Mouse (Mus musculus): ENCODE results near the gene Rftn2. TPM values are rescaled to one million over a fixed set of nuclear protein-coding genes. Genes with fewer than 3 reads are reported as not detected.

Gene Rftn2
- polyA plus RNA-seq, 1 experiment from 2014 or later: 38.2 TPM

- peaks cover 28% of the 10 kb centered on the region for H3K36me3 ChIP-seq
- no peak overlapping the region for H3K4me2 ChIP-seq
- H3K4me3 ChIP-seq (replicated peaks): no peak overlapping the region
- peak overlapping the region; percentile 71; the same call in 1 of the 2 replicates for H3K27ac ChIP-seq
- no peaks in the 10 kb centered on the region for H3K27me3 ChIP-seq
- WGBS: 78% methylated on average over 8 of the region's 8 CpGs
- H3K9ac ChIP-seq (replicated peaks): no peak overlapping the region
- H3K4me1 ChIP-seq (replicated peaks): peaks cover 23% of the 10 kb centered on the region
- no peaks in the 10 kb centered on the region for H3K9me3 ChIP-seq
- no peak for ATAC-seq (ENCODE audit: insufficient number of reproducible peaks, insufficient read depth, low FRiP score, low TSS enrichment, low read depth)
These were observed 15.5 kb downstream of the Rftn2 start for GRCm38 (mm10) chr1:55211081-55211480.

GRCm38 (mm10) chr1:55210202-55210965 lies 16.2 kb downstream of the Rftn2 start:
- H3K36me3 ChIP-seq: peaks cover 32% of the 10 kb centered on the region
- H3K4me1 ChIP-seq (replicated peaks): peaks cover 17% of the 10 kb centered on the region
- peak overlapping the region; percentile 4; the same call in 1 of the 2 replicates for H3K4me2 ChIP-seq
- ATAC-seq (ENCODE audit: insufficient number of reproducible peaks, insufficient read depth, low FRiP score, low TSS enrichment, low read depth): peak; percentile 80
- H3K4me3 ChIP-seq (replicated peaks): no peak overlapping the region
- H3K27ac ChIP-seq: peak overlapping the region; percentile 71; the same call in 1 of the 2 replicates
- H3K9me3 ChIP-seq: no peaks in the 10 kb centered on the region
- WGBS: 23% methylated on average over 12 of the region's 12 CpGs
- H3K9ac ChIP-seq (replicated peaks): no peak overlapping the region
- H3K27me3 ChIP-seq: no peaks in the 10 kb centered on the region

GRCm38 (mm10) chr1:55208500-55209140 lies 18.0 kb downstream of the Rftn2 start:
- no peaks in the 10 kb centered on the region for H3K9me3 ChIP-seq
- H3K9ac ChIP-seq (replicated peaks): no peak overlapping the region
- no peak for ATAC-seq (ENCODE audit: insufficient number of reproducible peaks, insufficient read depth, low FRiP score, low TSS enrichment, low read depth)
- H3K27ac ChIP-seq: no peak overlapping the region
- H3K27me3 ChIP-seq: no peaks in the 10 kb centered on the region
- H3K4me2 ChIP-seq: no peak overlapping the region
- H3K4me1 ChIP-seq (replicated peaks): peaks cover 14% of the 10 kb centered on the region
- H3K4me3 ChIP-seq (replicated peaks): no peak overlapping the region
- H3K36me3 ChIP-seq: peaks cover 46% of the 10 kb centered on the region
- 79% methylated on average over 5 of the region's 5 CpGs for WGBS

GRCm38 (mm10) chr1:55207561-55207960 lies 19.0 kb downstream of the Rftn2 start:
- ATAC-seq (ENCODE audit: insufficient number of reproducible peaks, insufficient read depth, low FRiP score, low TSS enrichment, low read depth): no peak
- 91% methylated on average over 6 of the region's 6 CpGs for WGBS
- Histone ChIP-seq H3K4me3 (replicated peaks) (no peak overlapping the region), H3K4me1 (replicated peaks) (peaks cover 14% of the 10 kb centered on the region), H3K36me3 (peaks cover 47% of the 10 kb centered on the region), H3K9ac (replicated peaks) (no peak overlapping the region), H3K9me3 (no peaks in the 10 kb centered on the region), H3K4me2 (no peak overlapping the region), H3K27me3 (no peaks in the 10 kb centered on the region), H3K27ac (no peak overlapping the region)

- Histone ChIP-seq H3K4me1 (replicated peaks) (peaks cover 16% of the 10 kb centered on the region), H3K9me3 (no peaks in the 10 kb centered on the region), H3K36me3 (peaks cover 60% of the 10 kb centered on the region), H3K9ac (replicated peaks) (no peak overlapping the region), H3K27me3 (no peaks in the 10 kb centered on the region), H3K4me2 (no peak overlapping the region), H3K27ac (no peak overlapping the region), H3K4me3 (replicated peaks) (no peak overlapping the region)
- WGBS: 71% methylated on average over 5 of the region's 5 CpGs
- ATAC-seq (ENCODE audit: insufficient number of reproducible peaks, insufficient read depth, low FRiP score, low TSS enrichment, low read depth): no peak
These were observed 20.7 kb downstream of the Rftn2 start for GRCm38 (mm10) chr1:55205808-55206327.

GRCm38 (mm10) chr1:55201850-55202752 lies 24.5 kb downstream of the Rftn2 start:
- H3K36me3 ChIP-seq: peaks cover 62% of the 10 kb centered on the region
- no peak overlapping the region for H3K9ac ChIP-seq (replicated peaks)
- peak overlapping the region; percentile 54; the same call in 1 of the 2 replicates for H3K27ac ChIP-seq
- no peak overlapping the region for H3K4me3 ChIP-seq (replicated peaks)
- ATAC-seq (ENCODE audit: insufficient number of reproducible peaks, insufficient read depth, low FRiP score, low TSS enrichment, low read depth): no peak
- H3K27me3 ChIP-seq: no peaks in the 10 kb centered on the region
- H3K9me3 ChIP-seq: no peaks in the 10 kb centered on the region
- WGBS: 69% methylated on average over 18 of the region's 18 CpGs
- peaks cover 9% of the 10 kb centered on the region; the same call in 1 of the 2 replicates for H3K4me1 ChIP-seq (replicated peaks)
- no peak overlapping the region for H3K4me2 ChIP-seq

- ATAC-seq (ENCODE audit: insufficient number of reproducible peaks, insufficient read depth, low FRiP score, low TSS enrichment, low read depth): no peak
- H3K4me1 ChIP-seq (replicated peaks): peaks cover 36% of the 10 kb centered on the region
- H3K4me2 ChIP-seq: no peak overlapping the region
- H3K27ac ChIP-seq: no peak overlapping the region
- WGBS: 54% methylated on average over 3 of the region's 3 CpGs
- H3K9ac ChIP-seq (replicated peaks): no peak overlapping the region
- H3K36me3 ChIP-seq: peaks cover 59% of the 10 kb centered on the region
- H3K9me3 ChIP-seq: no peaks in the 10 kb centered on the region
- H3K27me3 ChIP-seq: no peaks in the 10 kb centered on the region
- H3K4me3 ChIP-seq (replicated peaks): no peak overlapping the region
These were observed 27.9 kb downstream of the Rftn2 start for GRCm38 (mm10) chr1:55198719-55199118.

GRCm38 (mm10) chr1:55196327-55197003 lies 30.1 kb downstream of the Rftn2 start:
- Histone ChIP-seq H3K27me3 (no peaks in the 10 kb centered on the region), H3K9ac (replicated peaks) (no peak overlapping the region), H3K4me2 (no peak overlapping the region), H3K36me3 (peaks cover 41% of the 10 kb centered on the region), H3K27ac (peak overlapping the region; percentile 56), H3K9me3 (no peaks in the 10 kb centered on the region), H3K4me1 (replicated peaks) (peaks cover 48% of the 10 kb centered on the region), H3K4me3 (replicated peaks) (no peak overlapping the region)
- WGBS: 42% methylated on average over 6 of the region's 6 CpGs
- no peak for ATAC-seq (ENCODE audit: insufficient number of reproducible peaks, insufficient read depth, low FRiP score, low TSS enrichment, low read depth)

- H3K27ac ChIP-seq: no peak overlapping the region
- no peak overlapping the region for H3K9ac ChIP-seq (replicated peaks)
- H3K4me2 ChIP-seq: no peak overlapping the region
- no peaks in the 10 kb centered on the region for H3K9me3 ChIP-seq
- H3K36me3 ChIP-seq: peaks cover 43% of the 10 kb centered on the region
- ATAC-seq (ENCODE audit: insufficient number of reproducible peaks, insufficient read depth, low FRiP score, low TSS enrichment, low read depth): no peak
- WGBS: 78% methylated on average over 4 of the region's 4 CpGs
- H3K27me3 ChIP-seq: no peaks in the 10 kb centered on the region
- H3K4me1 ChIP-seq (replicated peaks): peaks cover 48% of the 10 kb centered on the region
- no peak overlapping the region for H3K4me3 ChIP-seq (replicated peaks)
These were observed 31.6 kb downstream of the Rftn2 start for GRCm38 (mm10) chr1:55195021-55195420.

GRCm38 (mm10) chr1:55194064-55194915 lies 32.3 kb downstream of the Rftn2 start:
- Histone ChIP-seq H3K9ac (replicated peaks) (no peak overlapping the region), H3K4me2 (no peak overlapping the region), H3K36me3 (peaks cover 49% of the 10 kb centered on the region), H3K27ac (peak overlapping the region; percentile 84; the same call in 1 of the 2 replicates), H3K9me3 (no peaks in the 10 kb centered on the region), H3K4me3 (replicated peaks) (no peak overlapping the region), H3K4me1 (replicated peaks) (peaks cover 48% of the 10 kb centered on the region), H3K27me3 (no peaks in the 10 kb centered on the region)
- 54% methylated on average over 19 of the region's 19 CpGs for WGBS
- no peak for ATAC-seq (ENCODE audit: insufficient number of reproducible peaks, insufficient read depth, low FRiP score, low TSS enrichment, low read depth)
